Mouse (Mus musculus) gastrocnemius, postnatal 25 days (tissue): Measurements from ENCODE around the gene Dxo. TPM values are rescaled to one million over a fixed set of nuclear protein-coding genes. Genes with fewer than 3 reads are reported as not detected.

ENCODE experiments used
- DNase-seq: peaks from one replicate; pipeline ENCODE4 v3.0.0; 2022
- microRNA-seq, 2 experiments: library from miRNA; unstranded; fragments of <30 nt; microRNA quantifications; one replicate each; pipeline ENCODE4 v1.2.0; 2021; ENCODE audit warnings: borderline replicate concordance in 2 of 2
- total RNA-seq, 2 experiments: library from RNA; stranded (reverse); gene quantifications; 1 replicate in 1 of 2; 2 replicates in 1 of 2; pipeline ENCODE4 v1.2.3; 2021

Gene Dxo
- total RNA-seq, 2 experiments from 2014 or later: 7.6 to 10.5 TPM

DNA sequence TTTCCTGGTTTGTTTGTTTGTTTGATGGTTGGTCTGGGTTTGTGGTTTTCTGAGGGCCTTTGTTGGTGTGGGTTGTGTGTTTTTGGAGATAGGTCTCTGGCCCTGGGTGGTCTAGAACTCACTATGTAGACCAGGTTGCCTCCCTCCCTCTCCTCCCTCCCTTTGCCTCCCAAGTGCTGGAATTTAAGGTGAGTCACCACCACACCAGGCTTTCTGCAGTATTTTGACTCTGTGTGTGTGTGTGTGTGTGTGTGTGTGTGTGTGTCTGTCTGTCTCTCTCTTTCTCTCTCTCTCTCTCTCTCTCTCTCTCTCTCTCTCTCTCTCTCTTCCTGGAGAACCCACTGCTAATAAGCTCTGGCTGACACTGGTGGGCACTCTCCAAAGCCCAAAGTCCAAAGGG is 44.3 kb downstream of the Dxo start:
- no peak for DNase-seq

DNA sequence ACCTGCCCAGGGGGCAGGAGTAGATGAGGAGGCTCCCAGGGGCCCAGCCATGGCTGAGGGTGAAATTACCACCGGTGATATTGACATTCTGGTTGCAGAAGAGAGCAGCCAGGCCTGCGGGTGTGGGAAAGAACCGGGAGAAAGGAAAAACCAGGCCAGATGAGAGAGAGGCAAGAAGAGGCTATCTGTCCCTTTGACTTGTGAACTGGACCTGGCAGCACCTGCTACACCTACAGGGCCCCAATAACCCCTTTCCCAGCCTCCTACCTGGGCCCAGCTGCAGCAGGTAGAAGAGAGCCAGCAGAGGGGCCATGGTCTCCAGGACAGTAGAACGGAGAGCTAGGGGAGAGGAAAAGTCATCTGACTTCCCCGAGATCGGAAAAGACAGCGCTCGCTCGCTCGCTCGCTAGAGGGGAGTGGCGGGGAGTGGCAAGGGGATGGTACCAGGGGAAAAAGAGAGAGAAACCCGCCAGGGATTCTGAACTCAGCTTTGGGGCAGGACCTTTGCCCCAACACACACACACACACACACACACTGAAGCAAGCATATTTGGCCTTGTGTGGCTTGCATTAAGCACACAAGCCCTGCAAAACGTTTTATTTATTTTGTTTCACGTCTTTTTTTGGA is 45.0 kb downstream of the Dxo start, which contains the start of gene Gm20547:
Gene Gm20547, minus strand, starts transcription at position 360 of the 628 bp plus-strand sequence.
- DNase-seq: no peak

DNA sequence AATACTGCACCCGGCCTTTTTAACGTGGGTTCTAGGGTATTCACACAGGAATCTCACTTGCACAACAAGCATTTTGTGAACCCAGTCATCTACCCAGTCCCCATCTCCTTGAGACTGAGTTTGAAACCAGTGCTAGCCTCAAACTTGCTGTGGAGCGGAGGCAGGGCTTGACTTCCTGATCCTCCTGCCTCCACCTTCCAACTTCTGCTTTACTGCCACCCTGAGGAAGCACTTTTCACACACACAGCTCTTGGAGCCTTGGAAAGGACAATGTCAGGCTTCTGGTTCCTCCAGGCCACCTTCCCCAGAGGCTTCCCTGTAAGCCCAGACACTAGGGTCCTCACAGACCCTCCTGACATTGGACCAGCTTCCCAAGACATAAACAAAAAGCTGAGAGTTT is 46.5 kb downstream of the Dxo start:
- no peak for DNase-seq

DNA sequence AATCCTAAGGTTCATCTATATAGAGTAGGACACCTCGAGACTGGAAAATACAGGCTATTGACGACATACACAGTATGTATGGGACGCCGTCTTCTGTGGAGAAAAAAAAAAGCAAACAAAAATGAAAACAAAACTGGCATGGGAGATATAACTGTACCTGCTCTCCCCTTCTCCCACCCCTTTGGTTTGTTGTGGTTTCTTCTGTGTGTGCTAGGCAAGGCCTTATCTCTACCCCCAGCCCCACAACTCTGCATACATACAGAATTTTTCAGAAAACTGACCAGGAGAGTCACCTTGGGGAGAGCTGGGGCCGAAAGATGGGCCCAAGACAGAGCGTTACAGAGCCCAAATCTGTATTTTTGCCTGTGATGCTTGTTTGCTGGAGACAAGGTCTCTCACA is 47.9 kb downstream of the Dxo start:
- DNase-seq: no peak

DNA sequence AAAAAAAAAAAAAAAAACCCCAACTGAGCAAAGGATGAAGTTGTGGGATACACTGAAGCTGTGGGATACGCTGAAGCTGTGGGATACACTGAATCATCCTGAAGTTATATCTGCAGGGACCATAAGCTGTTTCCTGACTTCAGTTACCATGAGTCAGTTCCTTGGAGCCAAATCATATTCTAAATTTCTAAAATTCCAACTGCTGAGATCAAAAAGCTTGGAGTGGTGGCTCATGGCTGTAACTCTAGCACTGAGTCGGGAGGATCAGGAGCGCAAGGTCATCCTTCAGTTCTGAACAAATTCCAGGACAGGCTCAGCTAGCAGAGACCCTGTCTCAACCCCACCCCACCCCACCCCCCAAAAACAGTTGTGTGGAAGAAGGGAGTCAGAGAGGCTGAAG is 48.8 kb downstream of the Dxo start:
- DNase-seq: no peak

DNA sequence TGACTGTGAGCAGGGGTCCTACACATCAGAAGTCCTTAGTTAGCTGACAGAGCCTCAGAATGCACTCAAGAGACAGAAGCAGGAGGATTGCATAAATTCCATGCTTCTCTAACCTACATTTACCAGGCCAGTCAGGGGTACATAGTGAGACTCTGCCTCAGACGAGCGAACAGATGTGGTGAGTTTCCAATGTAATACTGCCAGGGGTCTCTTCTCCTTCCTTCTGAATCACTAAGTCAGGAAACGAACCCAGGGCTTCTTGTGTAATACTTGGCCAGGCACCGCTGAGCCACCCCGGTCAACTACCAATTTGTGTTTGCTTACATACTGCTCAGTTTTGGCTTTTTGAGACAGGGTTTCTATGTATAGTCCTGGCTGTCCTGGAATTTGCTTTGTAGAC is 51.1 kb downstream of the Dxo start:
- DNase-seq: no peak

Small RNAs within 50 kb of the gene (microRNA-seq; reads per million reads assigned to microRNA genes)
- gene Mir6970 (0 reads per million in 2 experiments), gene Mir6971 (0.74 to 1.3 reads per million in 2 experiments), gene Mir6972 (0 reads per million in 2 experiments)

Other genes with a start within 250 kb of the Dxo start
- gene Gpsm3, start 247.2 kb upstream of the Dxo start, total RNA-seq: 1 to 10 TPM; 2.3 to 2.6 TPM
- 10 to 100 TPM; 12.1 to 13.6 TPM for gene Pbx2, start 245.8 kb upstream of the Dxo start, total RNA-seq
- under 1 TPM in 1 of 2 experiments, not detected in 1; 0.24 TPM for gene Ager, start 239.2 kb upstream of the Dxo start, total RNA-seq
- gene Rnf5, start 233.3 kb upstream of the Dxo start, total RNA-seq: 10 to 100 TPM; 16.4 to 19.2 TPM
- 10 to 100 TPM; 53.6 to 56.9 TPM for gene Agpat1, start 232.8 kb upstream of the Dxo start, total RNA-seq
- 1 to 10 TPM; 2.8 to 3.1 TPM for gene Egfl8, start 221.0 kb upstream of the Dxo start, total RNA-seq
- 10 to 100 TPM; 37.2 to 43.0 TPM for gene Ppt2, start 208.5 kb upstream of the Dxo start, total RNA-seq
- 1 to 10 TPM in 1 of 2 experiments, under 1 TPM in 1; 0.35 to 1.5 TPM for gene Prrt1, start 207.5 kb upstream of the Dxo start, total RNA-seq
- 1 to 10 TPM; 5.9 to 7.0 TPM for gene Fkbpl, start 192.3 kb upstream of the Dxo start, total RNA-seq
- 1 to 10 TPM; 7.1 to 7.2 TPM for gene Atf6b, start 189.9 kb upstream of the Dxo start, total RNA-seq
- 10 to 100 TPM; 38.3 to 50.5 TPM for gene Tnxb, start 166.5 kb upstream of the Dxo start, total RNA-seq
- gene C4b, start 93.1 kb upstream of the Dxo start, total RNA-seq: 10 to 100 TPM in 1 of 2 experiments, 1 to 10 TPM in 1; 1.1 to 22.1 TPM
- gene Cyp21a1, start 32.5 kb upstream of the Dxo start, total RNA-seq: under 1 TPM in 1 of 2 experiments, not detected in 1; 0.16 TPM
- 1 to 10 TPM; 7.0 to 7.2 TPM for gene Stk19, start 74 bp upstream of the Dxo start, total RNA-seq
- 10 to 100 TPM; 18.0 to 18.9 TPM for gene Skiv2l, start 13.2 kb downstream of the Dxo start, total RNA-seq
- 1 to 10 TPM; 7.7 to 8.9 TPM for gene Nelfe, start 13.4 kb downstream of the Dxo start, total RNA-seq
- 1 to 10 TPM in 1 of 2 experiments, under 1 TPM in 1; 0.95 to 8.2 TPM for gene Cfb, start 25.5 kb downstream of the Dxo start, total RNA-seq
- 1 to 10 TPM; 5.0 to 5.2 TPM for gene Zbtb12, start 42.5 kb downstream of the Dxo start, total RNA-seq
- not detected for gene Gm20547, start 45.0 kb downstream of the Dxo start, total RNA-seq
- 1 to 10 TPM; 2.6 to 2.9 TPM for gene C2, start 61.2 kb downstream of the Dxo start, total RNA-seq
- gene Ehmt2, start 61.5 kb downstream of the Dxo start, total RNA-seq: 10 to 100 TPM; 25.5 to 26.4 TPM
- not detected for gene Slc44a4, start 77.4 kb downstream of the Dxo start, total RNA-seq
- gene Neu1, start 94.2 kb downstream of the Dxo start, total RNA-seq: 1 to 10 TPM; 8.5 to 9.3 TPM
- gene Hspa1b, start 122.2 kb downstream of the Dxo start, total RNA-seq: 1 to 10 TPM; 4.4 to 6.7 TPM
- not detected for gene Gm20481, start 132.9 kb downstream of the Dxo start, total RNA-seq
- 1 to 10 TPM; 5.9 to 8.1 TPM for gene Hspa1a, start 135.1 kb downstream of the Dxo start, total RNA-seq
- gene Hspa1l, start 135.7 kb downstream of the Dxo start, total RNA-seq: 10 to 100 TPM; 21.5 to 31.8 TPM
- 10 to 100 TPM; 15.0 to 15.4 TPM for gene Lsm2, start 144.8 kb downstream of the Dxo start, total RNA-seq
- gene Vars, start 164.0 kb downstream of the Dxo start, total RNA-seq: 10 to 100 TPM; 29.4 to 31.2 TPM
- 1 to 10 TPM; 9.0 to 9.6 TPM for gene Vwa7, start 179.6 kb downstream of the Dxo start, total RNA-seq
- gene Sapcd1, start 191.0 kb downstream of the Dxo start, total RNA-seq: under 1 TPM in 1 of 2 experiments, not detected in 1; 0.31 TPM
- under 1 TPM; 0.67 to 0.72 TPM for gene Msh5, start 209.7 kb downstream of the Dxo start, total RNA-seq
- gene Clic1, start 212.9 kb downstream of the Dxo start, total RNA-seq: 10 to 100 TPM; 12.4 to 18.6 TPM
- 10 to 100 TPM; 11.1 to 13.3 TPM for gene Ddah2, start 222.0 kb downstream of the Dxo start, total RNA-seq
- not detected for gene Ly6g6c, start 228.4 kb downstream of the Dxo start, total RNA-seq
- gene Mpig6b, start 229.2 kb downstream of the Dxo start, total RNA-seq: not detected
- gene Ly6g6e, start 239.9 kb downstream of the Dxo start, total RNA-seq: not detected
- gene Ly6g6d, start 241.0 kb downstream of the Dxo start, total RNA-seq: under 1 TPM; 0.51 to 0.72 TPM
- gene Ly6g6f, start 248.6 kb downstream of the Dxo start, total RNA-seq: not detected